Mouse (Mus musculus) ES-E14 (cell line): ENCODE data around the gene Slc41a1. TPM values are rescaled to one million over a fixed set of nuclear protein-coding genes. Genes with fewer than 3 reads are reported as not detected.

Experiments used
- DNase-seq: peaks from one replicate; pipeline ENCODE4 v3.0.0-alpha.2; 2013; ENCODE audit warnings: low read depth, low spot score
- H3K27ac ChIP-seq: 2 replicates; pipeline ENCODE4 v1.5.1; 2012; ENCODE audit warnings: low read depth, mild to moderate bottlenecking, low read length, moderate library complexity, mixed read lengths; ENCODE audit not compliant: poor library complexity, insufficient read depth, severe bottlenecking
- H3K36me3 ChIP-seq: 2 replicates; pipeline ENCODE4 v1.6.1; 2012; ENCODE audit warnings: mild to moderate bottlenecking, low read length, moderate library complexity, mixed read lengths; ENCODE audit not compliant: control insufficient read depth, poor library complexity, insufficient read depth, severe bottlenecking
- H3K4me1 ChIP-seq, 2 experiments: fragments of 150-350 bp in 1 of 2; sonication (generic) in 1 of 2; 2 replicates each; pipeline ENCODE4 v1.6.1; 2012; ENCODE audit warnings: low read length in 2 of 2, mild to moderate bottlenecking in 1 of 2, mixed read lengths in 1 of 2; ENCODE audit not compliant: control insufficient read depth in 2 of 2, insufficient read depth in 2 of 2, poor library complexity in 1 of 2
- H3K4me3 ChIP-seq, 2 experiments: fragments of 150-350 bp in 1 of 2; sonication (generic) in 1 of 2; 2 replicates each; pipeline ENCODE4 v1.5.1; 2012; ENCODE audit warnings: low read length in 2 of 2, low read depth in 1 of 2, mild to moderate bottlenecking in 1 of 2, mixed read lengths in 1 of 2; ENCODE audit not compliant: insufficient read depth in 1 of 2, poor library complexity in 1 of 2, severe bottlenecking in 1 of 2
- H3K9ac ChIP-seq: 2 replicates; pipeline ENCODE4 v1.6.1; 2012; ENCODE audit warnings: low read depth, mild to moderate bottlenecking, low read length, mixed read lengths; ENCODE audit not compliant: poor library complexity, insufficient read depth, severe bottlenecking
- H3K9me3 ChIP-seq: fragments of 150-350 bp; sonication (generic); 2 replicates; pipeline ENCODE4 v1.6.1; 2012; ENCODE audit warnings: low read depth, mild to moderate bottlenecking, low read length; ENCODE audit not compliant: control insufficient read depth, insufficient read depth
- CHD2 ChIP-seq: IDR thresholded peaks from 2 replicates; pipeline ENCODE4 v1.6.1; 2014; ENCODE audit warnings: mild to moderate bottlenecking, low read depth, low read length, inconsistent platforms
- HCFC1 ChIP-seq: IDR thresholded peaks from 2 replicates; pipeline ENCODE4 v1.6.1; 2012; ENCODE audit warnings: low read length, inconsistent platforms, borderline replicate concordance; ENCODE audit not compliant: insufficient read depth
- MAFK ChIP-seq: IDR thresholded peaks from 2 replicates; pipeline ENCODE4 v1.6.1; 2014; ENCODE audit warnings: mild to moderate bottlenecking, low read depth, low read length, inconsistent platforms; ENCODE audit not compliant: insufficient read depth
- ZC3H11A ChIP-seq: IDR thresholded peaks from 2 replicates; pipeline ENCODE4 v1.6.1; 2012; ENCODE audit warnings: low read depth, mild to moderate bottlenecking, inconsistent platforms, low read length, borderline replicate concordance
- ZNF384 ChIP-seq: IDR thresholded peaks from 2 replicates; pipeline ENCODE4 v1.6.1; 2012; ENCODE audit warnings: low read depth, low read length, inconsistent platforms
- in situ Hi-C, 2 experiments: fragments of 600-800 bp; cut with MboI; formaldehyde crosslinking; loops; one replicate each; pipeline ENCODE4 v1.15.1; 2025; ENCODE audit warnings: low sequenced_read_pairs in 2 of 2, inconsistent platforms in 1 of 2; ENCODE audit not compliant: unreplicated experiment in 2 of 2
- total RNA-seq: library from RNA; depleted of rRNA; stranded (reverse); fragments of 300-350 nt; gene quantifications from 2 replicates; pipeline ENCODE4 v1.2.3, GENCODE M21; 2012

The Slc41a1 gene
- total RNA-seq, 1 experiment, result 17.3 TPM

- TF ChIP-seq ZNF384 (no peak), CHD2 (no peak), ZC3H11A (no peak), MAFK (no peak), HCFC1 (no peak)
- Histone ChIP-seq H3K4me3 (no peak overlapping the region), H3K4me1 (no peaks in the 10 kb centered on the region), H3K9ac (no peak overlapping the region), H3K36me3 (no peaks in the 10 kb centered on the region; the same call in 1 of the 2 replicates), H3K9me3 (no peaks in the 10 kb centered on the region), H3K27ac (no peak overlapping the region)
- in situ Hi-C loops, result no loop called here
- DNase-seq, result no peak
Observed at GRCm38 (mm10) chr1:131872856-131873255, 45.6 kb downstream of the Slc41a1 start.

DNA sequence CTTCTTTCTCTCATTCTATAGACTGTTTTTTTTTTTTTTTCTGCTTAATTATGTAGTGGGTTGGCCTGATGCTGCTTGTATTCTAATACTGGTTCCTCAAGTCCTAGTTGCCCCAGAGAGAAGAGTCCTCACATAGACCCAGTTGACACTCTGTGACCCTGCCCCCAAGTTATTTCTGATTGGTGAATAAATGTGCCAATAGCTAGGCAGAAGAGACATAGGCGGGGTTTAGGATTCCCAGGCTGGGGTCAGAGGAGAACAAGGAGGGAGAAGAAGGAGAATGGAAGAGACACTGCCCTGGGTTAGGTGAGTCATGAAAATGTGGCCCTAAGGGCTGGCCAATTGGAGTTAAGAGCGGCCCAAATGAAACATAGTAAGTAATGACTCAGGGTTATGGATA is 52.5 kb downstream of the Slc41a1 start:
- Histone ChIP-seq H3K4me3 (no peak overlapping the region), H3K9ac (no peak overlapping the region), H3K9me3 (no peaks in the 10 kb centered on the region), H3K36me3 (no peaks in the 10 kb centered on the region), H3K4me1 (peaks cover 0 to 14% of the 10 kb centered on the region in 2 experiments; a peak in 3 of 4 replicates), H3K27ac (no peak overlapping the region)
- DNase-seq, result no peak
- TF ChIP-seq HCFC1, result no peak
- TF ChIP-seq ZC3H11A, result no peak
- TF ChIP-seq CHD2, result no peak
- TF ChIP-seq MAFK, result no peak
- no peak for TF ChIP-seq ZNF384
- in situ Hi-C loops, result no loop called here

DNA sequence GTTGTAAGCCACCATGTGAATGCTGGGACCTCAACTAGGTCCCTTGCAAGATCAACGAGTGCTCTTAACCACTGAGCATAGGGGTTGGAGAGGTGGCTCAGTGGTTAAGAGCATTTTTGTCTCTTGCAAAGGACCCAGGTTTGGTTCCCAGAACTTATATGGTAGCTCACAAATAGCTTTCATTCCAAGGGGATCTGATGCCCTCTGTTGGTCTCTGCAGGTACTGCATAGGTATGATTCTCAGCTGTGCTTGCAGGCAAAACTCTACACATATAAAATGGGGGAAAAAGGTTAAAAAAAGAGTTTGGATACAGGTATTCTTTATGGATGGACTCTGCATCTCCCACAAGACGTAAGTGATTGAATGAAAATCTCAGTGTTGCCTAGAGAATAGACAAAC is 55.5 kb downstream of the Slc41a1 start:
- Histone ChIP-seq H3K9ac (no peak overlapping the region), H3K27ac (no peak overlapping the region), H3K4me1 (peaks cover 3 to 19% of the 10 kb centered on the region in 2 experiments), H3K36me3 (no peaks in the 10 kb centered on the region), H3K9me3 (no peaks in the 10 kb centered on the region), H3K4me3 (no peak overlapping the region)
- TF ChIP-seq MAFK (no peak), HCFC1 (no peak), ZC3H11A (peak; percentile 44; the same call in 1 of the 2 replicates)
- no peak for DNase-seq
- in situ Hi-C loops, result no loop called here

DNA sequence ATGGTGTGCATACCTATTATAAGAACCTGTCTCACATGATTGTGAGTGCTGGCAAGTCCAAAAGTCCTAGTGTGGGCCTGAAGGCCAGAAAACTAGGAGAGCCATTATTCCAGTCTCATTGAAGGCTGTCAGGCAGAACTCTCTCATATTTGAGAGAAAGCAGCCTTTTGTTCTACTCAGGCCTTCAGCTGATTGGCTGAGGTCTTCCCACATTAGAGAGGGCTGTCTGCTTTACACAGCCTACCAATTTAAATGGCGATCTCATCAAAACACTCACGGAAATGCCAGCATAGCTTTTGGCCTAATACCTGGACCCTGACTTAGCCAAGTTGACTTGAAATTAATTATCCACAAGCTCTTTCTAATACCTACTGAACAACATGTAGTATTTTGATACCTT is 58.9 kb downstream of the Slc41a1 start:
- in situ Hi-C loops, result no loop called here
- no peaks in the 10 kb centered on the region for H3K9me3 ChIP-seq
- H3K27ac ChIP-seq, result no peak overlapping the region; the same call in 1 of the 2 replicates
- no peak overlapping the region for H3K4me3 ChIP-seq
- H3K9ac ChIP-seq, result no peak overlapping the region
- TF ChIP-seq HCFC1, result no peak
- no peak for TF ChIP-seq ZC3H11A
- TF ChIP-seq CHD2, result no peak
- TF ChIP-seq ZNF384, result no peak
- TF ChIP-seq MAFK, result no peak
- H3K36me3 ChIP-seq, result no peaks in the 10 kb centered on the region
- peaks cover 3 to 28% of the 10 kb centered on the region in 2 experiments for H3K4me1 ChIP-seq
- no peak for DNase-seq

DNA sequence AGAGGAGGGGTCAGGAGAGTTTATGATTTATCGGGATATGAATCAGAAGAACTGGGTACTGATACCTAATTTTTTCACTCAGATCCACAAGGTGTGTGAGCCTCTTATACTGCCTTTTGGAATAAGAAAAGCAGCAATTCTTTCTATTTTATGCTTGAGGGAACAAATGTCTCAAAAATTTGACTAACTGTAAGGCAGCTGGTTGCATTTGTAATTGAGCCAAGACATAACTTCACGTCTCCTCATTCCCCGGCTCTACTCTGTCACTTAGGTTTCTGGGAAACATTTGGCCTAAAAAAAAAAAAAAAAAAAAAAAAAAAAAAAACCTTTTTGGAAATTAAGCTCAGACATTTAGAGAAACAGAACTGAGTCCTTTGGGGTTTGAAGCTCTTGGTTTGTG is 59.3 kb downstream of the Slc41a1 start:
- Histone ChIP-seq H3K36me3 (no peaks in the 10 kb centered on the region), H3K9me3 (no peaks in the 10 kb centered on the region), H3K9ac (no peak overlapping the region), H3K27ac (no peak overlapping the region; the same call in 1 of the 2 replicates), H3K4me3 (no peak overlapping the region), H3K4me1 (peaks cover 3 to 29% of the 10 kb centered on the region in 2 experiments)
- DNase-seq, result no peak
- TF ChIP-seq ZNF384 (peak; percentile 69; the same call in 1 of the 2 replicates), CHD2 (no peak), ZC3H11A (no peak)
- in situ Hi-C loops, result no loop called here
